Mouse (Mus musculus) gastrocnemius, postnatal 10 days (tissue): ENCODE results near the gene Yaf2. TPM values are rescaled to one million over a fixed set of nuclear protein-coding genes. Genes with fewer than 3 reads are reported as not detected.
A peak's percentile ranks its signal among the peaks of the same experiment; 100 is the strongest.
"Not testable (repeated sequence)": the region's sequence is repeated elsewhere in the genome, so short reads cannot be mapped to it uniquely, and the experiment has no call there.

Source experiments
- DNase-seq: peaks from one replicate; pipeline ENCODE4 v3.0.0; 2021; ENCODE audit warnings: mixed read lengths
- total RNA-seq, 2 experiments: library from RNA; stranded (reverse); gene quantifications; 2 replicates each; pipeline ENCODE4 v1.2.3; 2021

Yaf2 gene
- total RNA-seq, 2 experiments from 2014 or later = 16.5 to 18.2 TPM

DNA sequence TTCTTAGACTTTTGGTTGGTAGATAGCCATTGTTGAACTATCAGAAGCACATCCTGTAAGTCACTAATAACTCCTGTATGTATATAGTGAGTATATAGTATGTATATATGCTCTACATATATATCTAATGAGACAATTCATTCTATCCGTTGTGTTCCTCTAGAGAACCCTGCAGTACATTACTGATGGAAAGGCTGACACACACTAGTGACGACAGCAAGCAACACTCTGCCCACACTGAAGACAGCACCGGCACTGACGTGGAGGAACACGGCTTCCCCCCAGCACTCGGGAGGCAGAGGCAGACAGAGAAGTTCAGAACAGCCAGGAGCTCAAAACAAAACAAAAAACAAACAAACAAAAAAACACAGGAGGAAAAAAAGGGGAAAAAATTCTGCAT, 84.3 kb downstream of the Yaf2 start:
- no peak for DNase-seq

DNA sequence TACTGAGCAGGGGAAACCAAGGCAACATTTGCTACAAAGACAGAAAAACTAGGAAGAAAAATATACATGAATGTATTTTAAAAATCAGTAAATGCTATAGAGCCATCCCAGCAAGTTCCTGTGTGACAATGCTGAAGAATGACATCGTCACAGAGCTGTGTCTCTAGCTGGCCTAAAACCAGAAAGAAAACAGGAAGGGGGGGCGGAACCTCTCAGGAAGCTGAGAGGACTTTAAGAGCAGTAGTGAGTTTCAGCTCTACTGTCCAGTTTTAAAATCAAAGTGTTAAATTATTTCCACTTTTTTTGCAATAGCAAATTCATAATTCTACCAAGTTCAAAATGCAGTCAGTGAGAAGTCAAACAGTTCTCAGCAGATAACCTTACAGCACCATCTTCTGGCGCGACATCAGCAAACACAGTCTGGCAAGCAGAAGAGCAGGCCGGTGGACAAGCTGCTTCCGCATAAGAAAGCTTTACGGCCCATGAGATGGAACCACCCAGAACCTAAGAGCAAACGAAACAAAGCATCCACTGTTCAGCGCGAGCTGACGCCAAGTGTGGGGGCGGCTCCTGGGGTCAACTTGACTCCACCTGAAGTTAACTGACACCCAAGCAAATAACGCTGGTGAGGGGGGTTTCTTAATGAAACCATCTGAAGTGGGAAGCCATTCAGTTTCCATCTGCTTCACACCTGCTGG, 85.0 kb downstream of the Yaf2 start:
- peak; percentile 24 for DNase-seq

DNA sequence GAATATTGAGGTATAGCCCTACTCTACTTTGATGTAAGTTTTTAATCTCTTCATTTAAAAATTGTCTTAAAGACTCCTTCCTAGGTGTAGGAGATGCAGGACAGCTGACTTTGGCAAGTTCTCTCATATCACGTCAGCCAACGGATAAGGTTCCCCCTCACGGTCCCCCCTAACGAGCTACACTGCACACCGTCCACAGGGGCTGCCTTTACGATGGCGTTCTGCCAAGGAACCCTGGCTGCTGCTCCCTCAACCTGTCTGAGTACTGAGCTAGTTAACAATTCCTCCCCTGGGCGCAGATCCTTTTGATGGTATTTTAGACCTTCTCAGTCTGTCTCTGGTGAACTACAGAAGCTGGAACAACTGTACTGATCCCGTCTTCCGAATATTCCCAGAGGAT, 93.5 kb downstream of the Yaf2 start:
- no peak for DNase-seq

DNA sequence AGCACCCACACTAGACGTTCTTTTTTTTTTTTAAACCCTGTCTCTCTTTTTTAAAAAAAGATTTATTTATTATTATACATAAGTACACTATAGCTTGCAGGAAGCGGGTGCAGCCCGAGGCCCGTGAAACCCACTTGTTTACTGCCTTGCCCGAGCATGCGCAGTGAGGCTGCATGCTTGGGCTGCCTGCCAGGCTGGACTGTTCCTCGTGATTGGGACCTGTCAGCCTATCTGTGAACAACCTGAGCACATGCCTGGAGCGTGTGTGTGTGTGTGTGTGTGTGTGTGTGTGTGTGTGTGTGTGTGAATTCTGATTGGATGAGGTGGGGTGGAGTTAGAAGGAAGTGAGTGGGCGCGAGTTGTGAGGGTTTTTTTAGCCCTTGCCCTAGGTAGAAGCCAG, 100.3 kb downstream of the Yaf2 start:
- DNase-seq = not testable (repeated sequence)

Other genes with a start within 250 kb of the Yaf2 start
- 1 to 10 TPM; 8.4 to 9.4 TPM for gene Gxylt1, start 61.8 kb downstream of the Yaf2 start, total RNA-seq
- gene Zcrb1, start 61.4 kb upstream of the Yaf2 start, total RNA-seq = 10 to 100 TPM; 75.6 to 76.3 TPM
- 10 to 100 TPM; 20.7 to 21.5 TPM for gene Pphln1, start 61.4 kb upstream of the Yaf2 start, total RNA-seq